In the genomic region with DNA sequence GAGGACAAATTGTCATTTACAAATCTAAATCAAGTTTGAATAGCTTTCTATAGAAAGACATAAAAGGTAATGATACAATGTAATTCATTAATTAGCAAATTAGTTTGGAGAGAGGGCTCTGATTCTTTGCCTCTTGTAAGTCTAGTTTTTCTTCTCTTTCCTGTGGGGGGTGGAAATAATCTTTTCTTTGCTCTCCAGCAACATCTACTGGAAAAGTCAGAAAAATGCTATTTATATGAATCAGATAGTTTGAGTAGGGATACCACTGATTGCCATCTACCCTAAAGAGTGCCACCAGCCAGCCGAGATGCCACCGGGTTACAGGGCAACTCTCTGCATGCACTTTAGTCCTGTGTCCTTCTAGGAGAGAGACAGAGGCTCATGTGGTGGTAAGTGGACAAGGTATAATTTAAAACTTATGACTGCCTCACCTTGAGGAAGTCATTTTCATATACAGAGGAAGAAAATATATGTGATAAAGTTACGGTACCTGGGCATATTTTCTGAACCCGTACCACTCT, we compare ENCODE assay signal across 18 mouse cellular contexts.
DNase-seq lines count a peak whose midpoint lies in the region; ATAC-seq and TF ChIP-seq lines count a peak whose summit lies in the region.
"Had no signal": no experiment of that assay in that cellular context is flagged by ENCODE, and none has a peak within 500 bp of the region (broad histone marks: within the 10 kb centered on the region; RNA-seq: fewer than 3 reads in every experiment).

No protein-coding gene starts in this region.

- H3K9ac ChIP-seq in forebrain, postnatal 0 days: no peak overlapping the region
- H3K9ac ChIP-seq in neural tube, embryonic 14.5 days (replicated peaks; ENCODE audit: low read depth, low read length): no peak overlapping the region
- H3K9ac ChIP-seq: liver, embryonic 13.5 days had no signal

- peak overlapping the region; percentile 56 for H3K4me2 ChIP-seq in forebrain, postnatal 0 days (ENCODE audit: low read depth)
- H3K4me2 ChIP-seq in neural tube, embryonic 14.5 days (ENCODE audit: low read depth, low read length): peak overlapping the region; percentile 65
- H3K4me2 ChIP-seq: heart, embryonic 11.5 days; liver, embryonic 13.5 days had no signal

- H3K27ac ChIP-seq in layer of hippocampus, adult 2 months: peak overlapping the region; percentile 89
- H3K27ac ChIP-seq in forebrain, postnatal 0 days (ENCODE audit: low read depth, low read length): no peak overlapping the region
- 0 out of 2 replicates have a peak overlapping the region, but pooled peaks have one; percentile 19 for H3K27ac ChIP-seq in midbrain, embryonic 10.5 days (replicated peaks)
- H3K27ac ChIP-seq in neural tube, embryonic 14.5 days (ENCODE audit: low read depth, low read length): no peak overlapping the region
- H3K27ac ChIP-seq: liver, embryonic 13.5 days had no signal

- H3K4me1 ChIP-seq in forebrain, postnatal 0 days (ENCODE audit: insufficient read depth): peaks cover 12% of the 10 kb centered on the region
- H3K4me1 ChIP-seq in midbrain, embryonic 10.5 days: peaks cover 62% of the 10 kb centered on the region
- H3K4me1 ChIP-seq in neural tube, embryonic 14.5 days (ENCODE audit: control insufficient read depth, insufficient read depth, low read length): peaks cover 17% of the 10 kb centered on the region; the same call in 1 of the 2 replicates
- H3K4me1 ChIP-seq: liver, embryonic 13.5 days had no signal

- no peaks in the 10 kb centered on the region for H3K36me3 ChIP-seq in forebrain, postnatal 0 days (ENCODE audit: insufficient read depth)
- no peaks in the 10 kb centered on the region for H3K36me3 ChIP-seq in midbrain, embryonic 10.5 days
- no peaks in the 10 kb centered on the region for H3K36me3 ChIP-seq in neural tube, embryonic 14.5 days (ENCODE audit: control insufficient read depth, insufficient read depth, low read length)
- H3K36me3 ChIP-seq: G1E; liver, embryonic 13.5 days had no signal

- TF ChIP-seq CTCF in layer of hippocampus, adult 2 months (conservative IDR thresholded peaks at IDR 0.05): peak; percentile 65
- peak; percentile 53 for TF ChIP-seq CTCF in forebrain, postnatal 0 days (IDR thresholded peaks at IDR 0.05; ENCODE audit: low read depth)

- WGBS in forebrain, postnatal 0 days: 74% methylated on average over 4 of the region's 4 CpGs
- WGBS in midbrain, embryonic 10.5 days: 88% methylated on average over 4 of the region's 4 CpGs
- WGBS in neural tube, embryonic 14.5 days: 86% methylated on average over 4 of the region's 4 CpGs

- intact Hi-C loops in gastrocnemius, postnatal 14 days (cut with DNase I; ENCODE audit: low total_unique reads): no loop called here

- H3K9me3 ChIP-seq in forebrain, postnatal 0 days (ENCODE audit: low read length): no peaks in the 10 kb centered on the region
- H3K9me3 ChIP-seq in midbrain, embryonic 10.5 days (replicated peaks): no peaks in the 10 kb centered on the region
- H3K9me3 ChIP-seq in neural tube, embryonic 14.5 days (ENCODE audit: control insufficient read depth, low read length): no peaks in the 10 kb centered on the region
- H3K9me3 ChIP-seq: liver, embryonic 13.5 days had no signal

- ATAC-seq in forebrain, postnatal 0 days: no peak
- ATAC-seq in neural tube, embryonic 14.5 days (ENCODE audit: low read depth): no peak
- ATAC-seq: intestine, postnatal 0 days had no signal

- H3K27me3 ChIP-seq in forebrain, postnatal 0 days (ENCODE audit: insufficient read depth, low read length): no peaks in the 10 kb centered on the region
- no peaks in the 10 kb centered on the region for H3K27me3 ChIP-seq in midbrain, embryonic 10.5 days (ENCODE audit: low read depth, poor library complexity, severe bottlenecking)
- H3K27me3 ChIP-seq in neural tube, embryonic 14.5 days (ENCODE audit: control insufficient read depth, insufficient read depth, low read length): no peaks in the 10 kb centered on the region

- peak overlapping the region; percentile 70 for H3K4me3 ChIP-seq in layer of hippocampus, adult 2 months
- H3K4me3 ChIP-seq in forebrain, postnatal 0 days (ENCODE audit: low read depth, low read length): peak overlapping the region; percentile 51
- peak overlapping the region; percentile 59; the same call in 1 of the 2 replicates for H3K4me3 ChIP-seq in midbrain, embryonic 10.5 days
- no peak overlapping the region for H3K4me3 ChIP-seq in neural tube, embryonic 14.5 days (ENCODE audit: low read depth, low read length)
- H3K4me3 ChIP-seq: erythroblast, embryonic 14.5 days; liver, embryonic 13.5 days had no signal

- no peak for DNase-seq in layer of hippocampus, adult 2 months (ENCODE audit: low spot score in 2 of 2)
- DNase-seq in layer of hippocampus, postnatal 10 days (ENCODE audit: low spot score in 2 of 2): no peak
- DNase-seq in forebrain, postnatal 0 days: no peak
- no peak for DNase-seq in midbrain, embryonic 10.5 days (ENCODE audit: low spot score)
- DNase-seq in gastrocnemius, postnatal 14 days: no peak
- DNase-seq in heart, adult 18-20 months: no peak
- DNase-seq in thymus, postnatal 25 days: no peak
- DNase-seq: adrenal gland, adult 8-10 months; cerebellum, adult 8-10 months; heart, postnatal 36 days; kidney, postnatal 25 days; liver, embryonic 13.5 days; lung, postnatal 10 days had no signal

Comparison
In these comparisons a context has a peak if more than half of its experiments do, and no peak if none do; other contexts are left out.
1. H3K27ac ChIP-seq: peak in layer of hippocampus, adult 2 months (single experiment) and midbrain, embryonic 10.5 days (single experiment); none in forebrain, postnatal 0 days (single experiment) and neural tube, embryonic 14.5 days (single experiment).